Mouse (Mus musculus) kidney, postnatal 0 days (tissue): ENCODE measurements at regions not wholly inside any gene's neighbourhood (a gene's known extent, or its start where the extent isn't known, plus 50 kb on each side); places are given as distances from the start of the nearest gene placed in this dataset.

Experiments used
- ATAC-seq: fragments of 200-750 bp; cut with Nextera tagmentation; replicated peaks from 2 replicates; pipeline ENCODE4 v1.8.0; 2017; ENCODE audit warnings: low read depth, moderate number of reproducible peaks, moderate TSS enrichment, moderate library complexity; ENCODE audit not compliant: low FRiP score
- DNase-seq: peaks from one replicate; pipeline ENCODE4 v3.0.0-alpha.2; 2016; ENCODE audit warnings: low spot score
- H3K27ac ChIP-seq: fragments of 300-500 bp; sonication (generic); 2 replicates; pipeline ENCODE4 v1.5.1; 2014; ENCODE audit warnings: mild to moderate bottlenecking
- H3K27me3 ChIP-seq: fragments of 300-500 bp; sonication (generic); 2 replicates; pipeline ENCODE4 v1.6.1; 2014; ENCODE audit warnings: low read length, mixed read lengths; ENCODE audit not compliant: insufficient read depth
- H3K36me3 ChIP-seq: fragments of 300-500 bp; sonication (generic); 2 replicates; pipeline ENCODE4 v1.6.1; 2014; ENCODE audit warnings: low read length, mixed read lengths; ENCODE audit not compliant: insufficient read depth
- H3K4me1 ChIP-seq: fragments of 300-500 bp; sonication (generic); replicated peaks from 2 replicates; pipeline ENCODE4 v1.6.1; 2014; ENCODE audit warnings: antibody characterized with exemption, low read length, mixed read lengths; ENCODE audit not compliant: insufficient read depth
- H3K4me2 ChIP-seq: fragments of 300-500 bp; sonication (generic); 2 replicates; pipeline ENCODE4 v1.6.1; 2014; ENCODE audit warnings: mild to moderate bottlenecking, low read length, moderate library complexity, mixed read lengths
- H3K4me3 ChIP-seq: fragments of 300-500 bp; sonication (generic); replicated peaks from 2 replicates; pipeline ENCODE4 v1.5.1; 2014; ENCODE audit warnings: low read depth, low read length
- H3K9ac ChIP-seq: fragments of 300-500 bp; sonication (generic); 2 replicates; pipeline ENCODE4 v1.6.1; 2014; ENCODE audit warnings: low read depth, low read length
- H3K9me3 ChIP-seq: fragments of 300-500 bp; sonication (generic); replicated peaks from 2 replicates; pipeline ENCODE4 v1.6.1; 2016; ENCODE audit warnings: low read length, inconsistent platforms, mixed read lengths
- CTCF ChIP-seq: IDR thresholded peaks from 2 replicates; pipeline ENCODE4 v1.5.1; 2016; ENCODE audit warnings: antibody characterized with exemption, low read depth, mild to moderate bottlenecking, moderate library complexity
- WGBS: fragments of 180-500 bp; shearing (Covaris S2); extraction: QIAGEN DNeasy Blood & Tissue Kit; methylation state at CpG from one replicate; pipeline ENCODE4 v1.1.7; 2014; 5-methylcytosine and 5-hydroxymethylcytosine counted together

DNA sequence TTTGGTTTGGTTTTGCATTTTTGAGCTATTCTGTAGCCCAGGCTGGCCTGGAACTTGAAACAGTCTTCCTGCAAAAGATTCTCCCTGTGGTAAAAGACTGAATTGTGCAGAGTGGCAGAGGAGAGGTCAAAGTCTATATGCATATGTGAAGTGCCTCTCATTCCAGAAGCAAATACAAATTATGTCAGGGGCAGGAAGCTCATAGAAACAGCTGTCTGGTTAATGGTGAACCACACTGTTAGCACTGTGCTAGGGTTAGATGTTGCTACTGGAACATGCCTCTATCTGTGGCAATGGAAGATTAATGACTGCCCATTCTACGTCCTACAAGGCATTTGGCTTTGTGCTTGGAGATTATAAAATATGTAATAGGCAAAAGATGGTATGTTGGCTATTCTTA, 144.4 kb upstream of the Slc35f3 start:
- H3K36me3 ChIP-seq: no peaks in the 10 kb centered on the region
- no peak overlapping the region for H3K27ac ChIP-seq
- TF ChIP-seq CTCF: no peak
- ATAC-seq (no peak; the same call in 1 of the 2 replicates), DNase-seq (peak; percentile 40)
- 45% methylated on average over 1 of the region's 1 CpGs for WGBS
- no peaks in the 10 kb centered on the region for H3K9me3 ChIP-seq
- H3K27me3 ChIP-seq: no peaks in the 10 kb centered on the region
- H3K4me1 ChIP-seq: no peaks in the 10 kb centered on the region
- H3K4me2 ChIP-seq: no peak overlapping the region
- no peak overlapping the region for H3K4me3 ChIP-seq
- no peak overlapping the region for H3K9ac ChIP-seq

DNA sequence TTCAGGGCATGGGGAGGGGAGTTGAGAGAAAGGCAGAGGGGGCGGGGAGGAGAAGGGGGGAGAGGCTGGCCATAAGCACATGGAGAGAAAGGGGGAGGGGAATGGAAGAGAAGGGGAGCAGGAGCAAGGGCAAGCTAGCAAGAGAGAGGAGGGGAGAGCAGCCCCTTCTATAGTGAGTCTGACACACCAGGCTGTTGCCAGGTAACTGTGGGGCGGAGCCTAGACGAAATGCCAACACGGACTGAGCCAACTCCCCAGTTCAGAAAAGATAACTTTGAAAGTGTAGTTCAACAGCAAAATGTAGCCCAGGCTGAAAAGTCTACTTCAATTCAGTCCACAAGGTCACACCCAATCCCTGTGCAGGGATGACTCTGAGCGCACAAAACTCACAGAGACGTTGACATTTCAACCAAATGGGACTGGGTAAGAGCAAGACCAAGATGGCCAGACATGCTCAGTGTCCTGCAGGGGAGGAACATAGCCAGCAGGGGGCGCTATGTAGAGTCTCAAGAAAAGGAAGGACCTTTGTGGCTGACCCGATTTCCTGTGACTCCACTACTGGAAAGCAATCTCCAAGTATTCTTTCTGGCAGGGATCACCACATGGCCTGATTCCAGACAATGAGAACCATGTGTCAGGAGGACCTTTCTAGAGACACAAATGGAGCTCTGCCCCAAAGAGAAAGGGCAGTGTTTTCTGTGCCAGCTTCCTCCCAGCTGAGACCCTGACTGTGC, 140.7 kb upstream of the Slc35f3 start:
- ATAC-seq (no peak), DNase-seq (no peak)
- 72% methylated on average over 8 of the region's 8 CpGs for WGBS

DNA sequence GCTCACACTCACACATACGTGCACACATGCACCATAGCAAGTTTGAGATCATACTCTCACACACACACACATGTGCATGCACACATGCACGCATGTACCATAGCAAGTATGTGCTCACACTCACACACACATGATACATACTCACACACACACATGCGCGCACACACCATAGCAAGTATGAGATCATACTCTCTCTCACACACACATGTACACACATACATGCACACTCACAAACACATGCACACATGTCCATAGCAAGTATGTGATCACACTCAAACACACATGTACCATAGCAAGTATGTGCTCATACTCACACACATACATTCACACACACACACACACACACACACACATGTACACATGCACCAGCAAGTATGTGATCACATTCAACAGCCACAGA, 138.9 kb upstream of the Slc35f3 start:
- no peak overlapping the region for H3K4me2 ChIP-seq
- no peak for ATAC-seq
- DNase-seq: no peak
- no peaks in the 10 kb centered on the region for H3K4me1 ChIP-seq
- no peaks in the 10 kb centered on the region for H3K9me3 ChIP-seq
- H3K36me3 ChIP-seq: no peaks in the 10 kb centered on the region
- no peak overlapping the region for H3K4me3 ChIP-seq
- H3K27ac ChIP-seq: no peak overlapping the region
- H3K9ac ChIP-seq: no peak overlapping the region
- H3K27me3 ChIP-seq: no peaks in the 10 kb centered on the region
- WGBS: 97% methylated on average over 4 of the region's 4 CpGs
- no peak for TF ChIP-seq CTCF

More for the DNA sequence above, 140.7 kb upstream of the Slc35f3 start:
- no peak overlapping the region for H3K4me3 ChIP-seq
- H3K27me3 ChIP-seq: no peaks in the 10 kb centered on the region
- no peaks in the 10 kb centered on the region for H3K4me1 ChIP-seq
- peak; percentile 51 for TF ChIP-seq CTCF
- no peak overlapping the region for H3K4me2 ChIP-seq
- H3K27ac ChIP-seq: no peak overlapping the region
- H3K36me3 ChIP-seq: no peaks in the 10 kb centered on the region
- no peaks in the 10 kb centered on the region for H3K9me3 ChIP-seq
- H3K9ac ChIP-seq: no peak overlapping the region

DNA sequence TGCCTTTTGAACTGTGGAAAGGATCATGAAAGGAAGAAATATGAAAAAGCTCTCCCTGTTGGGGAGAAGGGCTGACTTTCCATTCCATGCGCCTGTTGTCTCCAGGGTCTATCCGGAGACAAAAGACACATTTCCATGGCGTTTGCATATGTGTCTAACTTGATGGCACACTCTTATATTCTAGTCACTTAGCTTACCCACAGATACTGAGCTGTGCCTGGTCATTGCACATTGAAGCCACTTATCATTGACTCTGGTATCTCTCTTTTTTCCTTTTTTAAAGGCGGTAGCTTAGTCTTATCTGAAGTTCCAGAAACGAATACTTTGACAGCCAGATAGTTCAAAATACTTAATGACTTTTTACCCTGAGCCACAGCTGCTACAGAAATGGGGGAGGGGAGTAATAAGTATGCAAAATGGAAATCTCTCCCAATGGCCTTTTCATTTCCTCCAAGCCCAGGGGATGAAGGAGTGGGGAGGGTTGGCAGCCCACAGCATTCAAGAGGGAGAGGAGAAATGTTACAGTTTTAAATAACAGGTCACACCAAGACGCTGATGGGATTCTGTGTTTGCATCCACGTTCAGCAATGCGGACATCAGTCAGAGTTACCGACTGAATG, 137.9 kb upstream of the Slc35f3 start:
- Histone ChIP-seq H3K4me3 (no peak overlapping the region), H3K4me2 (no peak overlapping the region), H3K27me3 (no peaks in the 10 kb centered on the region), H3K27ac (no peak overlapping the region), H3K4me1 (no peaks in the 10 kb centered on the region), H3K9ac (no peak overlapping the region), H3K36me3 (no peaks in the 10 kb centered on the region), H3K9me3 (no peaks in the 10 kb centered on the region)
- WGBS: 59% methylated on average over 9 of the region's 9 CpGs
- no peak for TF ChIP-seq CTCF
- ATAC-seq: no peak
- DNase-seq: peak; percentile 44

DNA sequence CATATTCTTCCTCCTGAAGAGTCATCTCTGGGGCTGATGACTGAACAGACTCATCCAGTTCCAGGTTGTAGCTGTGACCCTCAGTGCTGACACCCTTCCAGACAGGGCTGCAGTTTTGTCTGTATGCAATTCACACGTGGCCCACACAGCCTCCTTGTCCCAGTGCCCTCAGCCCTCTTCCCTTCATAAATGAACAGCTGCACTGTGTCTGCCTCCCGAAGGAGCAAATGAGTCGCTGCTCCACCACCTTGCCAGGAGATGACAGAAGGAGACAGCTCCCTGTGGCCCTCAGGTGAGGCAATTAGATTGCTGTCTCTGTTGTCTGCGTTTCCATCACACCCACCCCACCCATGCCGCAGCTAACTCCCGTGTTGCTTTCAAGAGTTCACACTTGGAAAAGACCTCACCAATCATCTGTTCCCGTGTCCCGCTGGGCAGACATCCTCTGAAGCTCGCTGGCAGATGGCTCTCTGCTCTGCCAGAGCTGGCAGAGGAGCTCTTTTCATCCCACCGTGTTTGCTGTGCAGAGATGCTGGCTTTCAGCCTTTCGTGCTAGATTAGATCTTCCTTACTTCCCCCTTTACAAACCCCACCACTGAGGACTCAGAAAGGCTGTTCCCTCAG, 135.5 kb upstream of the Slc35f3 start:
- H3K4me2 ChIP-seq: no peak overlapping the region
- H3K27ac ChIP-seq: no peak overlapping the region
- TF ChIP-seq CTCF: no peak
- DNase-seq: no peak
- no peak for ATAC-seq
- H3K4me1 ChIP-seq: no peaks in the 10 kb centered on the region
- H3K4me3 ChIP-seq: no peak overlapping the region
- whole genome bisulfite sequencing: 23% methylated on average over 11 of the region's 11 CpGs
- no peaks in the 10 kb centered on the region for H3K9me3 ChIP-seq
- no peaks in the 10 kb centered on the region for H3K27me3 ChIP-seq
- H3K36me3 ChIP-seq: no peaks in the 10 kb centered on the region
- no peak overlapping the region for H3K9ac ChIP-seq

DNA sequence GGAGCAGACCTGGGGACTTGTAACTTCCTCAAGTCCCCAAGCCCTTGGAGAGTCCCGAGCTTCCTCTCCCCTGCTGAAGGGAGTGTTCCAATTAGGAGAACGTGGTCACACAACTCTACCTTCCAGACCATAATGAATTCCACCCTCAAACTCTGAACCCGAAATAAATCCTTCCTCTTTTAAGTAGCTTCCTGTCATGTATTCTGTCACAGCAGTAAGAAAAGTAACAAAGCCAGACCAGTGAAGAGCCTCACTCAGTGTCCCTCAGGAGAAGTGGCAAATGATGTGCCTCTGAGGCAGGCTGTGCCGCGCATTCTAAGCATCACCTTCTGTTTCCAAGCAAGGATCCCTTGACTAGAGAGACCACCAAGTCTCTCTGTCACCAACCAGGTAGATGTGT, 134.4 kb upstream of the Slc35f3 start:
- Histone ChIP-seq H3K9me3 (no peaks in the 10 kb centered on the region), H3K27ac (no peak overlapping the region), H3K36me3 (no peaks in the 10 kb centered on the region), H3K27me3 (no peaks in the 10 kb centered on the region), H3K4me1 (no peaks in the 10 kb centered on the region), H3K4me3 (no peak overlapping the region), H3K4me2 (no peak overlapping the region), H3K9ac (no peak overlapping the region)
- ATAC-seq (no peak), DNase-seq (no peak)
- TF ChIP-seq CTCF: no peak
- 57% methylated on average over 5 of the region's 5 CpGs for WGBS
